Mouse (Mus musculus) midbrain, embryonic 12.5 days (tissue): ENCODE data around the gene Mup21. TPM values are rescaled to one million over a fixed set of nuclear protein-coding genes. Genes with fewer than 3 reads are reported as not detected.
"Not testable (repeated sequence)": the region's sequence is repeated elsewhere in the genome, so short reads cannot be mapped to it uniquely, and the experiment has no call there.

Source experiments
- ATAC-seq: fragments of 200-750 bp; cut with Nextera tagmentation; 2 replicates; pipeline ENCODE4 v1.8.0; 2017; ENCODE audit warnings: low read depth, moderate TSS enrichment, moderate library complexity; ENCODE audit not compliant: low FRiP score
- H3K27ac ChIP-seq: fragments of 300-500 bp; sonication (generic); replicated peaks from 2 replicates; pipeline ENCODE4 v1.5.1; 2016; ENCODE audit warnings: mild to moderate bottlenecking
- H3K27me3 ChIP-seq: fragments of 300-500 bp; sonication (generic); 2 replicates; pipeline ENCODE4 v1.6.1; 2016; ENCODE audit warnings: mild to moderate bottlenecking
- H3K36me3 ChIP-seq: fragments of 300-500 bp; sonication (generic); 2 replicates; pipeline ENCODE4 v1.6.1; 2016
- H3K4me1 ChIP-seq: fragments of 300-500 bp; sonication (generic); 2 replicates; pipeline ENCODE4 v1.6.1; 2016
- H3K4me2 ChIP-seq: fragments of 300-500 bp; sonication (generic); replicated peaks from 2 replicates; pipeline ENCODE4 v1.6.1; 2016; ENCODE audit warnings: mild to moderate bottlenecking, moderate library complexity
- H3K4me3 ChIP-seq: fragments of 300-500 bp; sonication (generic); 2 replicates; pipeline ENCODE4 v1.5.1; 2016; ENCODE audit warnings: mild to moderate bottlenecking
- H3K9ac ChIP-seq: fragments of 300-500 bp; sonication (generic); replicated peaks from 2 replicates; pipeline ENCODE4 v1.6.1; 2016; ENCODE audit warnings: mild to moderate bottlenecking, moderate library complexity
- H3K9me3 ChIP-seq: fragments of 300-500 bp; sonication (generic); 2 replicates; pipeline ENCODE4 v1.6.1; 2016; ENCODE audit warnings: mild to moderate bottlenecking
- WGBS: fragments of 180-500 bp; shearing (Covaris S2); methylation state at CpG from one replicate; pipeline ENCODE4 v1.1.7; 2016; 5-methylcytosine and 5-hydroxymethylcytosine counted together
- polyA plus RNA-seq: library from polyadenylated mRNA; unstranded; fragments of >200 nt; fragmentation: Nextera tagmentation; extraction: Ambion mirVana; gene quantifications from 2 replicates; pipeline ENCODE4 v1.2.1, GENCODE M21; 2016

The Mup21 gene
- not detected in 2 replicates for polyA plus RNA-seq

- H3K4me1 ChIP-seq = no peaks in the 10 kb centered on the region
- ATAC-seq = no peak
- 0 out of 2 replicates have a peak, but pooled peaks cover 6% of the 10 kb centered on the region for H3K9me3 ChIP-seq
- WGBS = 91% methylated on average over 2 of the region's 2 CpGs
- H3K27me3 ChIP-seq = no peaks in the 10 kb centered on the region
- no peak within 1 kb of the TSS for H3K4me3 ChIP-seq
- H3K4me2 ChIP-seq = no peak within 1 kb of the TSS
- no peak within 1 kb of the TSS for H3K27ac ChIP-seq
- no peak within 1 kb of the TSS for H3K9ac ChIP-seq
- H3K36me3 ChIP-seq = no peaks in the 10 kb centered on the region
These were observed at the start of gene Mup21 for GRCm38 (mm10) chr4:62150811-62151210. Gene Mup21, minus strand, starts transcription at chr4:62150863.

- peaks cover 19% of the 10 kb centered on the region for H3K9me3 ChIP-seq
- H3K4me2 ChIP-seq = no peak overlapping the region
- ATAC-seq = no peak
- WGBS = 94% methylated on average over 7 of the region's 7 CpGs
- H3K4me1 ChIP-seq = no peaks in the 10 kb centered on the region
- no peak overlapping the region for H3K4me3 ChIP-seq
- no peaks in the 10 kb centered on the region for H3K27me3 ChIP-seq
- H3K36me3 ChIP-seq = peaks cover 93% of the 10 kb centered on the region
- H3K9ac ChIP-seq = no peak overlapping the region
- H3K27ac ChIP-seq = no peak overlapping the region
These were observed 49.4 kb upstream of the Mup21 start for GRCm38 (mm10) chr4:62199923-62200529.

- Histone ChIP-seq H3K9ac (no peak overlapping the region), H3K27ac (no peak overlapping the region), H3K4me1 (no peaks in the 10 kb centered on the region), H3K9me3 (peaks cover 50% of the 10 kb centered on the region), H3K36me3 (peaks cover 59% of the 10 kb centered on the region), H3K27me3 (no peaks in the 10 kb centered on the region), H3K4me3 (no peak overlapping the region), H3K4me2 (no peak overlapping the region)
- no peak for ATAC-seq
These were observed 38.1 kb upstream of the Mup21 start for GRCm38 (mm10) chr4:62188778-62189177.

- no peak for ATAC-seq
- 43% methylated on average over 5 of the region's 5 CpGs for WGBS
These were observed 26.6 kb upstream of the Mup21 start for GRCm38 (mm10) chr4:62177282-62177681.

GRCm38 (mm10) chr4:62174471-62174870, 23.8 kb upstream of the Mup21 start:
- WGBS = 91% methylated on average over 4 of the region's 4 CpGs
- no peaks in the 10 kb centered on the region for H3K9me3 ChIP-seq
- ATAC-seq = no peak
- H3K27me3 ChIP-seq = no peaks in the 10 kb centered on the region
- H3K4me2 ChIP-seq = no peak overlapping the region
- H3K9ac ChIP-seq = no peak overlapping the region
- no peak overlapping the region for H3K27ac ChIP-seq
- no peak overlapping the region for H3K4me3 ChIP-seq
- H3K4me1 ChIP-seq = no peaks in the 10 kb centered on the region
- no peaks in the 10 kb centered on the region for H3K36me3 ChIP-seq

More at GRCm38 (mm10) chr4:62177282-62177681, 26.6 kb upstream of the Mup21 start:
- Histone ChIP-seq H3K27me3 (no peaks in the 10 kb centered on the region), H3K9ac (no peak overlapping the region), H3K36me3 (no peaks in the 10 kb centered on the region), H3K9me3 (no peaks in the 10 kb centered on the region), H3K4me2 (no peak overlapping the region), H3K4me1 (no peaks in the 10 kb centered on the region), H3K4me3 (no peak overlapping the region), H3K27ac (no peak overlapping the region)

GRCm38 (mm10) chr4:62167636-62168035, 17.0 kb upstream of the Mup21 start:
- not testable (repeated sequence) for H3K4me1 ChIP-seq, H3K9me3 ChIP-seq, H3K36me3 ChIP-seq, H3K4me3 ChIP-seq, H3K27me3 ChIP-seq, ATAC-seq, H3K4me2 ChIP-seq, H3K27ac ChIP-seq, H3K9ac ChIP-seq
- WGBS = 95% methylated on average over 13 of the region's 13 CpGs

- no peak for ATAC-seq
- Histone ChIP-seq H3K9me3 (no peaks in the 10 kb centered on the region), H3K27ac (no peak overlapping the region), H3K36me3 (no peaks in the 10 kb centered on the region), H3K9ac (no peak overlapping the region), H3K4me2 (no peak overlapping the region), H3K4me3 (no peak overlapping the region), H3K27me3 (no peaks in the 10 kb centered on the region), H3K4me1 (no peaks in the 10 kb centered on the region)
- whole genome bisulfite sequencing = 72% methylated on average over 1 of the region's 1 CpGs
These were observed 7.7 kb upstream of the Mup21 start for GRCm38 (mm10) chr4:62158401-62158800.

GRCm38 (mm10) chr4:62133706-62134105, 17.0 kb downstream of the Mup21 start:
- H3K9ac ChIP-seq = no peak overlapping the region
- H3K27ac ChIP-seq = no peak overlapping the region
- no peak overlapping the region for H3K4me2 ChIP-seq
- no peaks in the 10 kb centered on the region for H3K4me1 ChIP-seq
- H3K4me3 ChIP-seq = no peak overlapping the region
- peaks cover 21% of the 10 kb centered on the region for H3K9me3 ChIP-seq
- no peak for ATAC-seq
- 73% methylated on average over 7 of the region's 7 CpGs for WGBS
- H3K27me3 ChIP-seq = no peaks in the 10 kb centered on the region
- no peaks in the 10 kb centered on the region for H3K36me3 ChIP-seq

- WGBS = 100% methylated on average over 2 of the region's 2 CpGs
- not testable (repeated sequence) for H3K4me1 ChIP-seq, H3K9ac ChIP-seq, H3K9me3 ChIP-seq, H3K27me3 ChIP-seq, ATAC-seq, H3K36me3 ChIP-seq, H3K4me3 ChIP-seq, H3K4me2 ChIP-seq, H3K27ac ChIP-seq
These were observed 47.3 kb downstream of the Mup21 start for GRCm38 (mm10) chr4:62103366-62103765.

Other genes with a start within 250 kb of the Mup21 start
- not detected in 2 replicates for gene Mup20, start 96.7 kb downstream of the Mup21 start, polyA plus RNA-seq
- not detected in 2 replicates for gene Mup3, start 63.5 kb downstream of the Mup21 start, polyA plus RNA-seq
- gene Zfp37, start 80.2 kb upstream of the Mup21 start, polyA plus RNA-seq = 28.1 and 31.5 TPM in 2 replicates
- gene Slc31a2, start 111.7 kb upstream of the Mup21 start, polyA plus RNA-seq = 9.5 and 10.2 TPM in 2 replicates
- gene Fkbp15, start 209.7 kb upstream of the Mup21 start, polyA plus RNA-seq = 24.5 and 27.5 TPM in 2 replicates
- gene Slc31a1, start 209.9 kb upstream of the Mup21 start, polyA plus RNA-seq = 48.1 and 48.6 TPM in 2 replicates